Mouse (Mus musculus) bone marrow, adult 2 months (tissue): ENCODE measurements around the gene Proser3. TPM values are rescaled to one million over a fixed set of nuclear protein-coding genes. Genes with fewer than 3 reads are reported as not detected.

Experiments used
- H3K27ac ChIP-seq: fragments of 200-500 bp; 2 replicates; pipeline ENCODE4 v1.5.1; 2012; ENCODE audit warnings: low read depth, mild to moderate bottlenecking, control low read depth, inconsistent platforms, low read length; ENCODE audit not compliant: control insufficient read depth, poor library complexity, insufficient read depth
- H3K4me1 ChIP-seq: fragments of 200-500 bp; 2 replicates; pipeline ENCODE4 v1.6.1; 2011; ENCODE audit warnings: low read length; ENCODE audit not compliant: control insufficient read depth, insufficient read depth
- H3K4me3 ChIP-seq: fragments of 200-500 bp; replicated peaks from 2 replicates; pipeline ENCODE3; 2011; ENCODE audit warnings: mild to moderate bottlenecking, low read depth, low read length, control low read depth; ENCODE audit not compliant: control insufficient read depth
- CTCF ChIP-seq: fragments of 200-500 bp; IDR thresholded peaks from 2 replicates; pipeline ENCODE4 v1.5.1; 2011; ENCODE audit warnings: low read length, control low read depth; ENCODE audit not compliant: control insufficient read depth, insufficient read depth
- POLR2A ChIP-seq: fragments of 200-500 bp; IDR thresholded peaks from 2 replicates; pipeline ENCODE4 v1.6.1; 2011; ENCODE audit warnings: low read depth, mild to moderate bottlenecking, control low read depth, low read length, borderline replicate concordance; ENCODE audit not compliant: control insufficient read depth
- WGBS: fragments of 180-500 bp; shearing (Covaris S2); methylation state at CpG from one replicate; pipeline ENCODE4 v1.1.7; 2018; 5-methylcytosine and 5-hydroxymethylcytosine counted together
- polyA plus RNA-seq: library from polyadenylated mRNA; stranded (reverse); fragments of >200 nt; gene quantifications from 2 replicates; pipeline ENCODE4 v1.2.4, GENCODE M21; 2011; ENCODE audit warnings: low replicate concordance; ENCODE audit not compliant: missing spikeins, insufficient read depth, insufficient read length

Proser3 gene
- polyA plus RNA-seq, 1 experiment: 12.8 TPM

GRCm38 (mm10) chr7:30593579-30594509, 41.7 kb upstream of the Proser3 start:
- TF ChIP-seq CTCF: no peak
- no peak for TF ChIP-seq POLR2A
- H3K27ac ChIP-seq: no peak overlapping the region
- WGBS: 64% methylated on average over 10 of the region's 10 CpGs

GRCm38 (mm10) chr7:30592772-30593423, 40.8 kb upstream of the Proser3 start:
- Histone ChIP-seq H3K4me1 (peaks cover 3% of the 10 kb centered on the region; the same call in 1 of the 2 replicates), H3K4me3 (no peak overlapping the region), H3K27ac (no peak overlapping the region; the same call in 1 of the 2 replicates)
- 50% methylated on average over 5 of the region's 5 CpGs for WGBS
- no peak for TF ChIP-seq POLR2A
- TF ChIP-seq CTCF: no peak

More at GRCm38 (mm10) chr7:30593579-30594509, 41.7 kb upstream of the Proser3 start:
- Histone ChIP-seq H3K4me3 (no peak overlapping the region), H3K4me1 (peaks cover 3% of the 10 kb centered on the region; the same call in 1 of the 2 replicates)

- H3K4me1 ChIP-seq: peaks cover 3% of the 10 kb centered on the region; the same call in 1 of the 2 replicates
- no peak overlapping the region for H3K27ac ChIP-seq
- WGBS: 90% methylated on average over 4 of the region's 4 CpGs
- no peak for TF ChIP-seq CTCF
- no peak for TF ChIP-seq POLR2A
- no peak overlapping the region for H3K4me3 ChIP-seq
These were observed 39.5 kb upstream of the Proser3 start for GRCm38 (mm10) chr7:30591605-30591951.

GRCm38 (mm10) chr7:30590927-30591604, 39.0 kb upstream of the Proser3 start:
- H3K4me1 ChIP-seq: peaks cover 3% of the 10 kb centered on the region; the same call in 1 of the 2 replicates

GRCm38 (mm10) chr7:30589435-30590301, 37.6 kb upstream of the Proser3 start:
- TF ChIP-seq CTCF: peak; percentile 84
- TF ChIP-seq POLR2A: no peak
- Histone ChIP-seq H3K4me3 (peak overlapping the region; percentile 70), H3K27ac (peak overlapping the region; percentile 38), H3K4me1 (peaks cover 3% of the 10 kb centered on the region; the same call in 1 of the 2 replicates)
- 28% methylated on average over 40 of the region's 40 CpGs for WGBS

More at GRCm38 (mm10) chr7:30590927-30591604, 39.0 kb upstream of the Proser3 start:
- Histone ChIP-seq H3K27ac (no peak overlapping the region), H3K4me3 (no peak overlapping the region)
- 92% methylated on average over 9 of the region's 9 CpGs for WGBS
- TF ChIP-seq POLR2A (no peak), CTCF (no peak)

- peak; percentile 42; the same call in 1 of the 2 replicates for TF ChIP-seq POLR2A
- TF ChIP-seq CTCF: no peak; the same call in 1 of the 2 replicates
- under 1% methylated on average over 63 of the region's 68 CpGs for WGBS
- peak within 1 kb of the TSS; percentile 96 for H3K4me3 ChIP-seq
- peaks cover 1% of the 10 kb centered on the region; the same call in 1 of the 2 replicates for H3K4me1 ChIP-seq
- peak within 1 kb of the TSS; percentile 90 for H3K27ac ChIP-seq
These were observed 36.8 kb upstream of the Proser3 start, which contains the start of gene Kmt2b for GRCm38 (mm10) chr7:30588676-30589434. TSS of gene Kmt2b (minus strand) at chr7:30588726.
